Mouse (Mus musculus) heart, adult 2 months (tissue): ENCODE data around the gene Cntn2.

ENCODE experiments used
- CTCF ChIP-seq: fragments of 200-600 bp; IDR thresholded peaks from 2 replicates; pipeline ENCODE4 v1.8.1; 2022; ENCODE audit warnings: antibody characterized with exemption, mild to moderate bottlenecking, moderate library complexity
- EP300 ChIP-seq: fragments of 200-500 bp; IDR thresholded peaks from 2 replicates; pipeline ENCODE4 v1.6.1; 2011; ENCODE audit warnings: low read depth, low read length, control low read depth; ENCODE audit not compliant: insufficient read depth
- POLR2A ChIP-seq: fragments of 200-500 bp; IDR thresholded peaks from 2 replicates; pipeline ENCODE4 v1.6.1; 2011; ENCODE audit warnings: mild to moderate bottlenecking, low read depth, low read length, control low read depth; ENCODE audit not compliant: insufficient read depth

GRCm38 (mm10) chr1:132506656-132507055, 36.4 kb downstream of the Cntn2 start:
- TF ChIP-seq CTCF = no peak
- no peak for TF ChIP-seq EP300
- no peak for TF ChIP-seq POLR2A
